Mouse (Mus musculus) kidney, postnatal 0 days (tissue): ENCODE results near the gene Gmpr. TPM values are rescaled to one million over a fixed set of nuclear protein-coding genes. Genes with fewer than 3 reads are reported as not detected.
A peak's percentile ranks its signal among the peaks of the same experiment; 100 is the strongest.

Experiments
- ATAC-seq: fragments of 200-750 bp; cut with Nextera tagmentation; replicated peaks from 2 replicates; pipeline ENCODE4 v1.8.0; 2017; ENCODE audit warnings: low read depth, moderate number of reproducible peaks, moderate TSS enrichment, moderate library complexity; ENCODE audit not compliant: low FRiP score
- DNase-seq: peaks from one replicate; pipeline ENCODE4 v3.0.0-alpha.2; 2016; ENCODE audit warnings: low spot score
- H3K27ac ChIP-seq: fragments of 300-500 bp; sonication (generic); 2 replicates; pipeline ENCODE4 v1.5.1; 2014; ENCODE audit warnings: mild to moderate bottlenecking
- H3K27me3 ChIP-seq: fragments of 300-500 bp; sonication (generic); 2 replicates; pipeline ENCODE4 v1.6.1; 2014; ENCODE audit warnings: low read length, mixed read lengths; ENCODE audit not compliant: insufficient read depth
- H3K36me3 ChIP-seq: fragments of 300-500 bp; sonication (generic); 2 replicates; pipeline ENCODE4 v1.6.1; 2014; ENCODE audit warnings: low read length, mixed read lengths; ENCODE audit not compliant: insufficient read depth
- H3K4me1 ChIP-seq: fragments of 300-500 bp; sonication (generic); replicated peaks from 2 replicates; pipeline ENCODE4 v1.6.1; 2014; ENCODE audit warnings: antibody characterized with exemption, low read length, mixed read lengths; ENCODE audit not compliant: insufficient read depth
- H3K4me2 ChIP-seq: fragments of 300-500 bp; sonication (generic); 2 replicates; pipeline ENCODE4 v1.6.1; 2014; ENCODE audit warnings: mild to moderate bottlenecking, low read length, moderate library complexity, mixed read lengths
- H3K4me3 ChIP-seq: fragments of 300-500 bp; sonication (generic); replicated peaks from 2 replicates; pipeline ENCODE4 v1.5.1; 2014; ENCODE audit warnings: low read depth, low read length
- H3K9ac ChIP-seq: fragments of 300-500 bp; sonication (generic); 2 replicates; pipeline ENCODE4 v1.6.1; 2014; ENCODE audit warnings: low read depth, low read length
- H3K9me3 ChIP-seq: fragments of 300-500 bp; sonication (generic); replicated peaks from 2 replicates; pipeline ENCODE4 v1.6.1; 2016; ENCODE audit warnings: low read length, inconsistent platforms, mixed read lengths
- CTCF ChIP-seq: IDR thresholded peaks from 2 replicates; pipeline ENCODE4 v1.5.1; 2016; ENCODE audit warnings: antibody characterized with exemption, low read depth, mild to moderate bottlenecking, moderate library complexity
- WGBS: fragments of 180-500 bp; shearing (Covaris S2); extraction: QIAGEN DNeasy Blood & Tissue Kit; methylation state at CpG from one replicate; pipeline ENCODE4 v1.1.7; 2014; 5-methylcytosine and 5-hydroxymethylcytosine counted together
- polyA plus RNA-seq: library from polyadenylated mRNA; unstranded; fragments of >200 nt; fragmentation: Nextera tagmentation; extraction: Ambion mirVana; gene quantifications from 2 replicates; pipeline ENCODE4 v1.2.1, GENCODE M21; 2015

Gene Gmpr
- polyA plus RNA-seq, 1 experiment from 2014 or later, result 72.5 TPM

GRCm38 (mm10) chr13:45499391-45499790, 7.9 kb upstream of the Gmpr start:
- DNase-seq (no peak), ATAC-seq (no peak)
- 81% methylated on average over 3 of the region's 3 CpGs for WGBS
- no peak overlapping the region for H3K4me2 ChIP-seq
- H3K4me3 ChIP-seq, result no peak overlapping the region
- H3K27me3 ChIP-seq, result no peaks in the 10 kb centered on the region
- H3K4me1 ChIP-seq, result no peaks in the 10 kb centered on the region
- no peak overlapping the region for H3K9ac ChIP-seq
- H3K27ac ChIP-seq, result no peak overlapping the region
- no peak for TF ChIP-seq CTCF
- H3K9me3 ChIP-seq, result no peaks in the 10 kb centered on the region
- H3K36me3 ChIP-seq, result no peaks in the 10 kb centered on the region

- no peak overlapping the region for H3K4me2 ChIP-seq
- 83% methylated on average over 3 of the region's 3 CpGs for WGBS
- H3K36me3 ChIP-seq, result no peaks in the 10 kb centered on the region
- H3K4me1 ChIP-seq, result no peaks in the 10 kb centered on the region
- no peak for ATAC-seq
- no peak for DNase-seq
- H3K9ac ChIP-seq, result no peak overlapping the region
- H3K4me3 ChIP-seq, result no peak overlapping the region
- no peak for TF ChIP-seq CTCF
- H3K27me3 ChIP-seq, result no peaks in the 10 kb centered on the region
- H3K27ac ChIP-seq, result no peak overlapping the region
- H3K9me3 ChIP-seq, result no peaks in the 10 kb centered on the region
Observed at GRCm38 (mm10) chr13:45499906-45500305, 7.3 kb upstream of the Gmpr start.

- no peak overlapping the region for H3K4me3 ChIP-seq
- H3K9ac ChIP-seq, result no peak overlapping the region
- no peak for TF ChIP-seq CTCF
- no peaks in the 10 kb centered on the region for H3K27me3 ChIP-seq
- H3K9me3 ChIP-seq, result no peaks in the 10 kb centered on the region
- no peak overlapping the region for H3K4me2 ChIP-seq
- ATAC-seq, result no peak
- 88% methylated on average over 5 of the region's 5 CpGs for WGBS
- no peak for DNase-seq
- H3K4me1 ChIP-seq, result no peaks in the 10 kb centered on the region
- no peak overlapping the region for H3K27ac ChIP-seq
- no peaks in the 10 kb centered on the region for H3K36me3 ChIP-seq
Observed at GRCm38 (mm10) chr13:45502791-45503190, 4.5 kb upstream of the Gmpr start.

GRCm38 (mm10) chr13:45505546-45505945, 1.7 kb upstream of the Gmpr start:
- Histone ChIP-seq H3K4me3 (no peak overlapping the region), H3K27me3 (no peaks in the 10 kb centered on the region), H3K9me3 (no peaks in the 10 kb centered on the region), H3K36me3 (no peaks in the 10 kb centered on the region), H3K9ac (no peak overlapping the region), H3K4me1 (peaks cover 9% of the 10 kb centered on the region), H3K4me2 (no peak overlapping the region), H3K27ac (no peak overlapping the region)
- no peak for TF ChIP-seq CTCF
- 88% methylated on average over 3 of the region's 3 CpGs for WGBS
- DNase-seq, result no peak
- no peak for ATAC-seq

GRCm38 (mm10) chr13:45508495-45508894, 1.3 kb downstream of the Gmpr start:
- 4% methylated on average over 8 of the region's 8 CpGs for WGBS
- peak; percentile 72 for ATAC-seq
- peak; percentile 44; the same call in 1 of the 2 replicates for TF ChIP-seq CTCF
- H3K9me3 ChIP-seq, result no peaks in the 10 kb centered on the region
- H3K36me3 ChIP-seq, result no peaks in the 10 kb centered on the region
- H3K27ac ChIP-seq, result peak overlapping the region; percentile 88
- peak overlapping the region; percentile 97 for H3K4me2 ChIP-seq
- peak overlapping the region; percentile 63 for H3K4me3 ChIP-seq
- no peaks in the 10 kb centered on the region for H3K27me3 ChIP-seq
- peak overlapping the region; percentile 71 for H3K9ac ChIP-seq
- peaks cover 27% of the 10 kb centered on the region for H3K4me1 ChIP-seq
- peak; percentile 85 for DNase-seq

GRCm38 (mm10) chr13:45509366-45509765, 2.1 kb downstream of the Gmpr start:
- 65% methylated on average over 6 of the region's 6 CpGs for WGBS
- Histone ChIP-seq H3K36me3 (no peaks in the 10 kb centered on the region), H3K27me3 (no peaks in the 10 kb centered on the region), H3K9me3 (no peaks in the 10 kb centered on the region), H3K4me2 (0 out of 2 replicates have a peak overlapping the region, but pooled peaks have one; percentile 97), H3K9ac (no peak overlapping the region), H3K27ac (no peak overlapping the region), H3K4me1 (peaks cover 32% of the 10 kb centered on the region), H3K4me3 (no peak overlapping the region)
- ATAC-seq, result no peak
- no peak for TF ChIP-seq CTCF
- no peak for DNase-seq
